Mouse (Mus musculus): ENCODE results near the gene Eif2b2.

DNA sequence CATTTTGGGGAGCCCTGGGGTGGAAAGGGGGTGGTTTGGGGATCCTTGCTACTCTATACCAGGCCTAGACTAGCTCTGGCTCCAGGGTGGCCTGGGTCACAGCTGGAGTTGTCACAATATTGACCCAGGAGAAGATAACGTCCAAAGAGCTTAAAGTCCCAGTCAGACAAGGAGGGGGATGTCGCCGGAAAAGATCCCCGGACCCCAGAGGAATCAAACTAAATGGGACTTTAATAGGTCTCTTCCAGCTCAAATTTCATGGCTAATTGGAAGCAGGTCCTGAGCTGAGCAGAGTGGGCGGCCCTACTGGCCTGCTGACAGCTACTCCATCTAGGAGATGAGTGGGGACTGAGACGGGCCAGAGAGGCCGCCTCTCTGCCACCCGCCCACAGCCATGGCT is 21.3 kb upstream of the Eif2b2 start:
- TF ChIP-seq CTCF (IDR thresholded peaks at IDR 0.05; ENCODE audit: low read depth) = no peak
- TF ChIP-seq EP300 (IDR thresholded peaks at IDR 0.05; ENCODE audit: low read depth) = no peak
